Mouse (Mus musculus): ENCODE data around the gene Gm45808. TPM values are rescaled to one million over a fixed set of nuclear protein-coding genes. Genes with fewer than 3 reads are reported as not detected.
A peak's percentile ranks its signal among the peaks of the same experiment; 100 is the strongest.

Gm45808 gene
- polyA plus RNA-seq, 1 experiment: not detected

DNA sequence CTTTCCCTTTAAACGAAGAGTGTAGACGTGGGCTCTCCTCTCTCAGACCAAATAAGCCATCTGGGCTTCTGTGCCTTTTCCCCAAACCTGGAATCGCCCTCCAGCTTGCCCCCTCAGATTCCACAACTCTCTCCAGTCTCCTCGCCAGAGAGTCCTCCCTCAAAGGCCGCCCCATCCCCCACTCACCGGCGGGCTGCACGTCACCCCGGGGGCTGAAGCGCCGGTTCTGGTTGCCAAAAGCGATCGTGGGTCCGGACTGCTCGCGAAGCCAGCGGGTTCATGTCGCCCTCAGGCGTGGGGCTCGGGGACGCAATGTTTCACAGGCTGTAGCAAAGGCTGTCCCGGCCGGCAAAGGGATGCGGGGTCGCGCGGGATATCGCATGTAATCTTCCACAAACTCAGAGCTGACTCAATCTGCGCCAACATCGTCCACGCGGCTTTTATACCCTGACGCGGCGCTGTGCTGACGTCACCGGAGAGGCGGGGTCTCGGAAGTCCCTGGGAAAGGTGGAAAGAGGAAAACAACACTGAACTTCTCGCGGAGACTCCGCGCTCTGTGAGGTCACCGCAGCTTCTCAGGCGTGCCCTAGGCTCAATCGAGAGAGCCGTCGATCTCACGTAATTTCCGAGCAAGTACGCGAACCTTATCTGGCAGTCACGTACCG lies 39.3 kb upstream of the Gm45808 start, which contains the start of the genes Ppp1r15a and Plekha4:
Gene Ppp1r15a (minus strand): TSS at position 460 of the 665 bp plus-strand sequence.
Gene Plekha4 (plus strand): TSS at position 522 of the 665 bp plus-strand sequence.
- H3K4me3 ChIP-seq (ENCODE audit: control insufficient read depth, insufficient read depth, low read length): peak within 1 kb of the TSS; percentile 62
- H3K4me1 ChIP-seq (replicated peaks; ENCODE audit: control insufficient read depth, insufficient read depth, low read length): peaks cover 25% of the 10 kb centered on the region
- H3K27me3 ChIP-seq (ENCODE audit: control insufficient read depth, insufficient read depth, low read length): no peaks in the 10 kb centered on the region
- WGBS: under 1% methylated on average over 54 of the region's 54 CpGs
- TF ChIP-seq POLR2A (IDR thresholded peaks at IDR 0.05; ENCODE audit: control insufficient read depth, extremely low read depth, insufficient read depth, low read length, poor library complexity) (peak; percentile 89), CTCF (IDR thresholded peaks at IDR 0.05; ENCODE audit: borderline replicate concordance, control insufficient read depth, extremely low read depth, insufficient read depth, low read length, poor library complexity) (no peak)
- no peaks in the 10 kb centered on the region for H3K36me3 ChIP-seq (ENCODE audit: control insufficient read depth, insufficient read depth, low read length)
- DNase-seq: peak; percentile 96
- H3K27ac ChIP-seq (ENCODE audit: control insufficient read depth, insufficient read depth, low read length): peak within 1 kb of the TSS; percentile 86

DNA sequence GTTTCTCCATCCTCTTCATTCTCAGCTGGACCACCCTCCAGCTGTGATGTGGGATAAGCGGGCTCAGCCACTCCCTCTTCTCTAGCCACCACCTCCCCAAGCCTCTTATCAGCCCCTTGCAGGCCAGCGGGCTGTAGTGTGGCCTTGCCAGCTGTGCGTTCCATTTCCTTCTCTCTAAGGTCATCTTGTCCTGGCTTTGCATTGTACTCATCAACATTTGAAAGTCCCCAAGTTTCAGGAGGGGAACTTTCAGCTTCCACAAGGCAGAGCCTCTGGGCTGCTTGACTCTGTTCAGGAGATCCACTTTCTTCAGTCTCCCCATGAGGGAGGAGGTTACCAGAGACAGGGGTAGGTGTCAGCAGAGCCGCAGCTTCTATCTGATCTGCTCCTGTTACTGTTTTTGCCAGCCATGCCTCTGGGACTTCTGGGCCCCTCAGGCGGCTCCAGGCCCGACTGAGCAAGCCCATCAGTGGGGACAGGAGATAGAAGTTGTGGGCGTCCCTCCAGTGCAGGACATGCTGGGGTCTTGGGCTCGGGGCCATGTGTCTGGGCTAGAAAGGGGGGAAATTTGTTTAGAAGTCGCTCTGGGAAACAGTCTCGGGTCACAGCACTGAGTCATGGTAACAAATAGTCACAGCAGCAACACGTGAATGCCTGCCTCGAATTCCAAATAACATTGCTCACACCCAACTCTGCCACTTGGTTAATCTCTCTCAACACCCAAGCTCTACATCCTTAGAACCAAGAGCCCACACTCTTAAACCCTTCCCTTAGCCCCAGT lies 38.4 kb upstream of the Gm45808 start:
- WGBS: 43% methylated on average over 12 of the region's 12 CpGs
- Histone ChIP-seq H3K4me3 (ENCODE audit: control insufficient read depth, insufficient read depth, low read length) (peak overlapping the region; percentile 62), H3K4me1 (replicated peaks; ENCODE audit: control insufficient read depth, insufficient read depth, low read length) (peaks cover 25% of the 10 kb centered on the region), H3K27me3 (ENCODE audit: control insufficient read depth, insufficient read depth, low read length) (no peaks in the 10 kb centered on the region), H3K27ac (ENCODE audit: control insufficient read depth, insufficient read depth, low read length) (peak overlapping the region; percentile 13; the same call in 1 of the 2 replicates), H3K36me3 (ENCODE audit: control insufficient read depth, insufficient read depth, low read length) (no peaks in the 10 kb centered on the region)
- TF ChIP-seq POLR2A (IDR thresholded peaks at IDR 0.05; ENCODE audit: control insufficient read depth, extremely low read depth, insufficient read depth, low read length, poor library complexity) (no peak), CTCF (IDR thresholded peaks at IDR 0.05; ENCODE audit: borderline replicate concordance, control insufficient read depth, extremely low read depth, insufficient read depth, low read length, poor library complexity) (no peak)
- DNase-seq: no peak

DNA sequence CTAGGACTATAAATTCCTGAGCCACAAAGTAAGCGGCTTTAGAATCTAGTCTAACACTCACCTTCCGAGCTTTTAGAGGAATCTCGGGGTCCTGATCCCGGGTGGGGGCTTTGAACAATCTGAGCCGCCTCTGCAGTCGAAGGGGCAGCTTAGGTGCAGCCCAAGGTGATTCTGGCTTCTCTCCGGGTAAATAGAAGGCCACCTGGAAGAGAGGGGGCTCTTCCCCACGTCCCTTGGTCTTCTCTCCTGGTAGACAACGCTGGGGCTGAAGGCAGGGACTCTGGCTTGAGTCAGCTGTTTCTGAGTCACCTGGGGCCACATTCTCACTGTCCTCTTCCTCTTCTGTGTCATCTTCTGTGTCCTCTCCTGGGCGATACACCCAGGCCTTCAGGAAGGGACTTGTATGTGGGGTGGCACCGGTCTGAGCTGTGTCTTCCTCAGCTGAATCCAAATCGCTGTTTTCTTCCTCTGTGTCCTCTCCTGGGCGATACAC lies 37.1 kb upstream of the Gm45808 start:
- no peaks in the 10 kb centered on the region for H3K27me3 ChIP-seq (ENCODE audit: control insufficient read depth, insufficient read depth, low read length)
- no peak for DNase-seq
- WGBS: 88% methylated on average over 13 of the region's 13 CpGs
- peaks cover 23% of the 10 kb centered on the region for H3K4me1 ChIP-seq (replicated peaks; ENCODE audit: control insufficient read depth, insufficient read depth, low read length)
- no peak overlapping the region for H3K27ac ChIP-seq (ENCODE audit: control insufficient read depth, insufficient read depth, low read length)
- H3K36me3 ChIP-seq (ENCODE audit: control insufficient read depth, insufficient read depth, low read length): no peaks in the 10 kb centered on the region
- no peak overlapping the region for H3K4me3 ChIP-seq (ENCODE audit: control insufficient read depth, insufficient read depth, low read length)
- TF ChIP-seq CTCF (IDR thresholded peaks at IDR 0.05; ENCODE audit: borderline replicate concordance, control insufficient read depth, extremely low read depth, insufficient read depth, low read length, poor library complexity) (no peak), POLR2A (IDR thresholded peaks at IDR 0.05; ENCODE audit: control insufficient read depth, extremely low read depth, insufficient read depth, low read length, poor library complexity) (no peak)

DNA sequence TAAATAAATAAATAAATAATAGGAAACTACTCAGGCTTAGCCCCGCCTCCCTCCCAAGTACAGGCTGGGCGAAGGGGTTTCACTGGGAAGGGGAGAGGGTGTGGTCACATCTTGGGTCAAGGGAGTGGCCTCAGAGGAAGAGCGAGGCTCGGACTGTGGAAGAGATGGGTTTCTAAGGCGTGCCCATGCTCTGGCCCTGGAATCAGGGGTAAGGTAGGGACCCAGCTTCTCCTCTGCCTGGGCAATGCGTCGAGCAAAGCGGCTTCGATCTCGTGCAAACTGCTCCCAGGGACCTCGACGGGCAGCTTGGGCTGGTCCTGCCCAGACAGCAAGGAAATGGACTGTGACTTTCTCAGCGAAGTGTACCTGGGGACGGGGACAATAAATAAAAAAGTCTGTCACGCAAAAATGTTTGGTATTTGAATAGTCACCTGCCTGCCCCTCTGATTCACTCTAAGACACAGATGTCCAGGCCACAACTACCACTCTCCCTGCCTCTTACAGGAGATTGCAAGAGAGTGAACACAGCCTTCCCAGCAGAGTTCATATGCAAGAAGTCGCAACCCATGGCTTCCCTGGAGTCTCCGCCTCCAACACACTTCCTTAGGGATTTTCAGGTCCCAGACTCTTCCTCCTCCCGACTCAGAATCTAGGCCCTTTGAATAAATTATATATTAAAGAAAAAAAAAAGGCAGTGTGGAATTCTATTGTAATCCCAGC lies 36.5 kb upstream of the Gm45808 start:
- Histone ChIP-seq H3K4me1 (replicated peaks; ENCODE audit: control insufficient read depth, insufficient read depth, low read length) (peaks cover 23% of the 10 kb centered on the region), H3K4me3 (ENCODE audit: control insufficient read depth, insufficient read depth, low read length) (no peak overlapping the region), H3K27ac (ENCODE audit: control insufficient read depth, insufficient read depth, low read length) (no peak overlapping the region), H3K27me3 (ENCODE audit: control insufficient read depth, insufficient read depth, low read length) (no peaks in the 10 kb centered on the region), H3K36me3 (ENCODE audit: control insufficient read depth, insufficient read depth, low read length) (no peaks in the 10 kb centered on the region)
- no peak for DNase-seq
- no peak for TF ChIP-seq CTCF (IDR thresholded peaks at IDR 0.05; ENCODE audit: borderline replicate concordance, control insufficient read depth, extremely low read depth, insufficient read depth, low read length, poor library complexity)
- no peak for TF ChIP-seq POLR2A (IDR thresholded peaks at IDR 0.05; ENCODE audit: control insufficient read depth, extremely low read depth, insufficient read depth, low read length, poor library complexity)
- WGBS: 91% methylated on average over 18 of the region's 18 CpGs

DNA sequence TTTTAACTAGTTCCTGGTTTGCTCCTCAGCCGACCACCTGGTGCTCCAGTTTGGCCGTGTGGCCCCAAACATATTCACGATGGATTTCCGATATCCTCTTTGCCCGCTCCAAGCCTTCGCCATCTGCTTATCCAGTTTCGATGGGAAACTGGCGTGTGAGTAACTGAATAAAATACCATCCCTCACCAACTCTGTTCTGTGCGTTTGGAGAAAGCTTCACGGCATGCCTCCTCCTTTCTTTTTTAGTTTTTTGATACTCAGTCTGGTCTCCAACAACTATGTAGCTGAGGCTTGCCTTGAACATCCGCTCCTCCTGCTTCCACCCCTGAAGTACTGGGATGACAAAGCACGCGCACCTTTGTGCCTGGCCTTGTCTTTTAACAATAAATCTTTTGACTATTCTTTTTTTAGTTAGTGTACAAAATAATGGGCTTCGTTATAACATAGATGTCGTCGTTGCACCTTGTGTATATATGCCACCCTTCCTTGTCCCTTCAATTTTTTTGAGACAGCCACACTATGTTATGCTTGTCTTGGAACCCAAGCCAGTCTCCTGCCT lies 35.7 kb upstream of the Gm45808 start:
- no peak for DNase-seq
- Histone ChIP-seq H3K36me3 (ENCODE audit: control insufficient read depth, insufficient read depth, low read length) (no peaks in the 10 kb centered on the region), H3K4me3 (ENCODE audit: control insufficient read depth, insufficient read depth, low read length) (no peak overlapping the region), H3K27me3 (ENCODE audit: control insufficient read depth, insufficient read depth, low read length) (no peaks in the 10 kb centered on the region), H3K4me1 (replicated peaks; ENCODE audit: control insufficient read depth, insufficient read depth, low read length) (peaks cover 23% of the 10 kb centered on the region), H3K27ac (ENCODE audit: control insufficient read depth, insufficient read depth, low read length) (no peak overlapping the region)
- TF ChIP-seq POLR2A (IDR thresholded peaks at IDR 0.05; ENCODE audit: control insufficient read depth, extremely low read depth, insufficient read depth, low read length, poor library complexity): no peak
- TF ChIP-seq CTCF (IDR thresholded peaks at IDR 0.05; ENCODE audit: borderline replicate concordance, control insufficient read depth, extremely low read depth, insufficient read depth, low read length, poor library complexity): no peak
- WGBS: 69% methylated on average over 16 of the region's 16 CpGs
